Mouse (Mus musculus): ENCODE results near the gene Dglucy. TPM values are rescaled to one million over a fixed set of nuclear protein-coding genes. Genes with fewer than 3 reads are reported as not detected.

The Dglucy gene
- total and polyA plus RNA-seq, 3 experiments, result 0.09 to 0.27 TPM; not detected in 1

DNA sequence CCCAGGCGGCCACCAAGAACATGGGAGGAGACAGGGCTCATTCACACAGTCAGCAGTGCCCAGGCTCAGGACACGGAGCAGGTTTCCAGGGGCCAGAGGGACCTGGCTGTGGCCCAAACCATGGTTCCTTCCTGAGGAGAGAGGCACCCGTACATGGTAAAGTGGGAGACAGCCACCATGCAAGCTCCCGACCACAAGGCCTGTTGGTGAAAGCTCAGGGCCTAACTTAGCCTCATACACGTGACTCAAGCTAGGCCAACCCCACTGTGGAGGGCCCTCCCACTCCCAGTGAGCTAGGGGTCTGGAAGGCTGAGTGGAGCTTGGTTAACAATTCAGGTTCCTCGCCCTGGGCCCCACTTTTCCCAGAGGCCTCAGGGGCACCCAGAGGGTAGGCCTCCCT is 99.1 kb downstream of the Dglucy start:
- H3K4me1 ChIP-seq (ENCODE audit: insufficient read depth, low read depth, low read length), result peaks cover 4% of the 10 kb centered on the region; the same call in 1 of the 2 replicates
- TF ChIP-seq CTCF (IDR thresholded peaks at IDR 0.05; ENCODE audit: low read depth, low read length), result no peak
- no peak for TF ChIP-seq GATA1 (IDR thresholded peaks at IDR 0.05; ENCODE audit: borderline replicate concordance, low read length)
- TF ChIP-seq POLR2AphosphoS5 (IDR thresholded peaks at IDR 0.05; ENCODE audit: insufficient replicate concordance, low read depth, low read length), result no peak
- TF ChIP-seq GATA2 (IDR thresholded peaks at IDR 0.05; ENCODE audit: borderline replicate concordance, low read depth, low read length), result no peak
- TF ChIP-seq TAL1 (conservative IDR thresholded peaks at IDR 0.05; ENCODE audit: low read depth, low read length), result no peak
- H3K4me3 ChIP-seq (ENCODE audit: low read depth, low read length), result no peak overlapping the region
- no peaks in the 10 kb centered on the region for H3K9me3 ChIP-seq (replicated peaks)
- ATAC-seq (ENCODE audit: extremely low read depth, insufficient number of reproducible peaks, low FRiP score, poor library complexity, severe bottlenecking) (no peak), DNase-seq (ENCODE audit: low spot score) (no peak)
- no peaks in the 10 kb centered on the region for H3K36me3 ChIP-seq (replicated peaks)
- H3K27me3 ChIP-seq (ENCODE audit: insufficient read depth, low read length), result peaks cover 35% of the 10 kb centered on the region

DNA sequence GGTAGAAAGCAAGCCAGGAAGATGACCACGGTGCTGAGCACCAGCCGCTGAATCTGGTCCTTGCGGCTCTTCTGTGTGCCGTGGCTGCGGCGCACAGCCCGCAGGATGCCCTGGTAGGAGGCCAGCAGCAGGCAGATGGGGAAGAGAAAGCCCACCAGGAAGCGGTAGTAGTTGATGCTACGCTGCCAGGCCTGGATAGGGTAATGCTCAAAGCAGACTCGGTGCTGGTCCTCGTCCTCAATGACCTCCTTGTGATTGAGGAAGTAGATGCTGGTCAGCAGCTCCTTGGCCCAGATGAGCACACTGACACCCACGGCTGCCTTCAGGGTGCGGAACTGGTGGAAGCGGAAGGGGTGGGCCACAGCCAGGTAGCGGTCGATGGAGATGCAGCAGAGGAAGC is 99.7 kb downstream of the Dglucy start:
- Histone ChIP-seq H3K36me3 (replicated peaks) (no peaks in the 10 kb centered on the region), H3K9me3 (replicated peaks) (no peaks in the 10 kb centered on the region), H3K27me3 (ENCODE audit: insufficient read depth, low read length) (peaks cover 36% of the 10 kb centered on the region), H3K4me1 (ENCODE audit: insufficient read depth, low read depth, low read length) (peaks cover 4% of the 10 kb centered on the region; the same call in 1 of the 2 replicates), H3K4me3 (ENCODE audit: low read depth, low read length) (no peak overlapping the region; the same call in 1 of the 2 replicates)
- TF ChIP-seq POLR2AphosphoS5 (IDR thresholded peaks at IDR 0.05; ENCODE audit: insufficient replicate concordance, low read depth, low read length) (no peak; the same call in 1 of the 2 replicates), GATA1 (IDR thresholded peaks at IDR 0.05; ENCODE audit: borderline replicate concordance, low read length) (no peak), CTCF (IDR thresholded peaks at IDR 0.05; ENCODE audit: low read depth, low read length) (no peak), TAL1 (conservative IDR thresholded peaks at IDR 0.05; ENCODE audit: low read depth, low read length) (no peak), GATA2 (IDR thresholded peaks at IDR 0.05; ENCODE audit: borderline replicate concordance, low read depth, low read length) (no peak)
- ATAC-seq (ENCODE audit: extremely low read depth, insufficient number of reproducible peaks, low FRiP score, poor library complexity, severe bottlenecking) (no peak), DNase-seq (ENCODE audit: low spot score) (no peak)

DNA sequence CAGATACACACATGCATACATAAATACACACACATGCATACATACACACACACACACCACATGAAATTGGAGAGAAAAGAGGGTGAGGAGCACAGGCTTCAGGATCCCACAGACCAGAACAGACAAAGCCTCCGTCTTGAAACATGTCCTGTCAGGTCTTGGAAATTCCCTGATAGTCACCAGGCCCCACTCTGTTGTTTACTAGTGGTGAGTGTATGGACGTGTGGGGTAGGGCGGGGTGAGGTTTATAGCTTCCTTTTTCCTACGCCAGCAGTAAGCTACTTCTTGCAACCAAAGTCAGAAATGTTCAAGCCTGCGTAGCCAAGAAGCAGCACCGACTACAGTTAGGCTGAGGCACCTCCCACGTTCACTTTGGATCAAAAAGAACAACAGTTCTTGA is 104.3 kb downstream of the Dglucy start:
- no peak for DNase-seq (ENCODE audit: low spot score)
- no peak for ATAC-seq (ENCODE audit: extremely low read depth, insufficient number of reproducible peaks, low FRiP score, poor library complexity, severe bottlenecking)

DNA sequence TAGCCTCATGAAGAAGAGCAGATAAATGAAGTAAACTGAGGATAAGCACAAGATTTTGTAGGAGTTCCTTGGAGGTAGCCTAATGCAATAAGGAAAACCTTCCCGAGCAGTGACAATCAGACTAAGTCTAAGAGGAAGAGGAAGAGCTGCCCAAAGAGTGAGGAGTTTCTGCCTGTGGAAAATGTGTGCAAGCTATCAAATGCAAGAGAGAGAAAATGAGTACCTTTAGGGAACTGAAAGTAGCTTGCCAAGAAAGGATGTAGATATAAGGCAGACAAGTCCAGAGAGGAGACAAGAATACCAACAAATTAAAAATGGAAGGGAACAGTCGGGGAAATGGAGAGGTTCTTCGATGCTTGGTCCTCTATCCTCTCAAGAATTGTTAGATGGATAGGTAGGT is 106.7 kb downstream of the Dglucy start:
- DNase-seq (ENCODE audit: low spot score), result no peak
- Histone ChIP-seq H3K27me3 (ENCODE audit: insufficient read depth, low read length) (peaks cover 55% of the 10 kb centered on the region), H3K9me3 (replicated peaks) (no peaks in the 10 kb centered on the region), H3K36me3 (replicated peaks) (no peaks in the 10 kb centered on the region), H3K4me1 (ENCODE audit: insufficient read depth, low read depth, low read length) (no peaks in the 10 kb centered on the region), H3K4me3 (ENCODE audit: low read depth, low read length) (no peak overlapping the region)
- TF ChIP-seq GATA1 (IDR thresholded peaks at IDR 0.05; ENCODE audit: borderline replicate concordance, low read length) (no peak), GATA2 (IDR thresholded peaks at IDR 0.05; ENCODE audit: borderline replicate concordance, low read depth, low read length) (no peak), CTCF (IDR thresholded peaks at IDR 0.05; ENCODE audit: low read depth, low read length) (no peak), TAL1 (conservative IDR thresholded peaks at IDR 0.05; ENCODE audit: low read depth, low read length) (no peak), POLR2AphosphoS5 (IDR thresholded peaks at IDR 0.05; ENCODE audit: insufficient replicate concordance, low read depth, low read length) (no peak)
- no peak for ATAC-seq (ENCODE audit: extremely low read depth, insufficient number of reproducible peaks, low FRiP score, poor library complexity, severe bottlenecking)

More for the DNA sequence above, 104.3 kb downstream of the Dglucy start:
- Histone ChIP-seq H3K4me3 (ENCODE audit: low read depth, low read length) (no peak overlapping the region), H3K36me3 (replicated peaks) (no peaks in the 10 kb centered on the region), H3K4me1 (ENCODE audit: insufficient read depth, low read depth, low read length) (peaks cover 4% of the 10 kb centered on the region; the same call in 1 of the 2 replicates), H3K27me3 (ENCODE audit: insufficient read depth, low read length) (peaks cover 53% of the 10 kb centered on the region), H3K9me3 (replicated peaks) (no peaks in the 10 kb centered on the region)
- no peak for TF ChIP-seq GATA1 (IDR thresholded peaks at IDR 0.05; ENCODE audit: borderline replicate concordance, low read length)
- no peak for TF ChIP-seq CTCF (IDR thresholded peaks at IDR 0.05; ENCODE audit: low read depth, low read length)
- TF ChIP-seq TAL1 (conservative IDR thresholded peaks at IDR 0.05; ENCODE audit: low read depth, low read length), result no peak

DNA sequence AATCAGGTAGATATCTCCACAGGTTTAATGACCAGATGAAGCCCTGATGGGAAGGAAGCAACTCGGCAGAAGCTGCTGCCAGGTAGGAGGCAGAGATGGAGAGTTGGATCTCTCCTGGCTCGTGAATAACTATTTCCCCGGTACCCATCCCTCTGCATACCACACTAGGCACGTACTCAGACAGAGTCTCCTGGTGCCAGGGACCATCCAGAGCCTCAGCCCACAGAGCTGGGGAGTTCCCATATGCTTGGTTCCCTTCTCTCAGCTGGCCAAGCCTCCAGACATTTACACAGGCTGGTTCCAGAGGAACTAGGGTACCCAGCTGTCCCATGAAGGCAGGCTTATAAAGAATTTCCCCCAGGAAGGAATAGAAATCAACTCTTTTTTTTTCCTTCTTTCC is 108.0 kb downstream of the Dglucy start:
- no peak for TF ChIP-seq TAL1 (conservative IDR thresholded peaks at IDR 0.05; ENCODE audit: low read depth, low read length)

DNA sequence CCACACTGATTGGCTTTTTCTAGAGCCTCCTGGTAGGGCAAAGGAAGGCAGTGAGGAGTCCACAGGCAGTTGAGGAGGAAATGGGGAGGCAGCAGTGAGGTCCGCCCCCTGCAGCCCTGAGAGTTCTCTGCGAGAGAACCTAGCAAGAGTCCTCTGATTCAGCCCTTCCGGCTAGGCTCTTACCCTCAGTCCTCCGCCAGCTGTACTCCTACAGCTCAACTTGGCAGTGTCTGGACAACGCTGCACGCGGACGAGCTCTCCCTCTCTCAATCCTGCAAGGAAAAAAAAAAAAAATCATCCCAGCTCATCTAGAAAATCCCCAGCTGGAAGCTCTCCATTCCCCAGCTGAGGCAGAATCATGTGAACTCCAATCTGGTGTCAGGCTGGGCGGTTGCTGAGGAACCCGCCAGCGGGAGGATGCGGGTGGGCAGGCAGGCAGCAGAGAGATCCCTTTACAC is 109.0 kb downstream of the Dglucy start:
- peaks cover 48% of the 10 kb centered on the region for H3K27me3 ChIP-seq (ENCODE audit: insufficient read depth, low read length)
- ATAC-seq (ENCODE audit: extremely low read depth, insufficient number of reproducible peaks, low FRiP score, poor library complexity, severe bottlenecking) (no peak), DNase-seq (ENCODE audit: low spot score) (no peak)

More for the DNA sequence above, 108.0 kb downstream of the Dglucy start:
- Histone ChIP-seq H3K4me3 (ENCODE audit: low read depth, low read length) (no peak overlapping the region), H3K4me1 (ENCODE audit: insufficient read depth, low read depth, low read length) (no peaks in the 10 kb centered on the region), H3K36me3 (replicated peaks) (no peaks in the 10 kb centered on the region), H3K9me3 (replicated peaks) (no peaks in the 10 kb centered on the region), H3K27me3 (ENCODE audit: insufficient read depth, low read length) (peaks cover 54% of the 10 kb centered on the region)
- ATAC-seq (ENCODE audit: extremely low read depth, insufficient number of reproducible peaks, low FRiP score, poor library complexity, severe bottlenecking) (no peak), DNase-seq (ENCODE audit: low spot score) (no peak)

DNA sequence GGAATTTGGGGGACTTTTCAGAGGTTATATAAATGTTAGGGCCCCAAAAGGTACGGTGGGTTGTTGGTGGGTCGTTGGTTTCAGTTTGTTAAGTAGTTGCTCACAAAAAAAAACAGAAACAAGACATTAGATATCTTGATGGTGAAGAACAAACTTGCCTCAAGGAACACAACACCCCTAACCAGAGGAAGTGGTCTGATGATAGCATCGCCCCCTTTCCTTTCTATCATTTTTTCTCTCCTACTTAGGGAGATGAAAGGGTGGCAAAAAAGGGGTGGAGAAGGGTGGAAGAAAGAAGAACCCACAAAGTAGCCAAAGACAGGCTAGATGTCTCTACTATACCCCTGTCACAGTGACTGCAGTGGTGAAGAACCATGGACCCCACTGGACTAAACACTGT is 111.7 kb downstream of the Dglucy start:
- Histone ChIP-seq H3K4me1 (ENCODE audit: insufficient read depth, low read depth, low read length) (no peaks in the 10 kb centered on the region), H3K9me3 (replicated peaks) (no peaks in the 10 kb centered on the region), H3K4me3 (ENCODE audit: low read depth, low read length) (no peak overlapping the region), H3K27me3 (ENCODE audit: insufficient read depth, low read length) (peaks cover 47% of the 10 kb centered on the region), H3K36me3 (replicated peaks) (no peaks in the 10 kb centered on the region)
- DNase-seq (ENCODE audit: low spot score) (no peak), ATAC-seq (ENCODE audit: extremely low read depth, insufficient number of reproducible peaks, low FRiP score, poor library complexity, severe bottlenecking) (no peak)
- TF ChIP-seq TAL1 (conservative IDR thresholded peaks at IDR 0.05; ENCODE audit: low read depth, low read length), result no peak
- no peak for TF ChIP-seq CTCF (IDR thresholded peaks at IDR 0.05; ENCODE audit: low read depth, low read length)
- no peak for TF ChIP-seq GATA1 (IDR thresholded peaks at IDR 0.05; ENCODE audit: borderline replicate concordance, low read length)
- TF ChIP-seq POLR2AphosphoS5 (IDR thresholded peaks at IDR 0.05; ENCODE audit: insufficient replicate concordance, low read depth, low read length), result no peak
- no peak for TF ChIP-seq GATA2 (IDR thresholded peaks at IDR 0.05; ENCODE audit: borderline replicate concordance, low read depth, low read length)

More for the DNA sequence above, 109.0 kb downstream of the Dglucy start:
- Histone ChIP-seq H3K4me3 (ENCODE audit: low read depth, low read length) (no peak overlapping the region), H3K9me3 (replicated peaks) (no peaks in the 10 kb centered on the region), H3K4me1 (ENCODE audit: insufficient read depth, low read depth, low read length) (no peaks in the 10 kb centered on the region), H3K36me3 (replicated peaks) (no peaks in the 10 kb centered on the region)
- TF ChIP-seq POLR2AphosphoS5 (IDR thresholded peaks at IDR 0.05; ENCODE audit: insufficient replicate concordance, low read depth, low read length) (no peak), TAL1 (conservative IDR thresholded peaks at IDR 0.05; ENCODE audit: low read depth, low read length) (no peak), GATA2 (IDR thresholded peaks at IDR 0.05; ENCODE audit: borderline replicate concordance, low read depth, low read length) (no peak), CTCF (IDR thresholded peaks at IDR 0.05; ENCODE audit: low read depth, low read length) (no peak), GATA1 (IDR thresholded peaks at IDR 0.05; ENCODE audit: borderline replicate concordance, low read length) (no peak)
